Mouse (Mus musculus) heart, postnatal 0 days (tissue): ENCODE measurements around the gene Dennd4c. TPM values are rescaled to one million over a fixed set of nuclear protein-coding genes. Genes with fewer than 3 reads are reported as not detected.
A peak's percentile ranks its signal among the peaks of the same experiment; 100 is the strongest.

Experiments
- ATAC-seq: fragments of 200-750 bp; cut with Nextera tagmentation; 2 replicates; pipeline ENCODE4 v1.8.0; 2017; ENCODE audit warnings: low read depth, moderate number of reproducible peaks, moderate library complexity; ENCODE audit not compliant: insufficient read depth
- DNase-seq: peaks from one replicate; pipeline ENCODE4 v3.0.0-alpha.2; 2016; ENCODE audit warnings: low spot score
- H3K27ac ChIP-seq: fragments of 300-500 bp; sonication (generic); 2 replicates; pipeline ENCODE4 v1.5.1; 2014; ENCODE audit warnings: low read depth, mild to moderate bottlenecking
- H3K27me3 ChIP-seq: fragments of 300-500 bp; sonication (generic); 2 replicates; pipeline ENCODE4 v1.6.1; 2014; ENCODE audit warnings: low read length, mixed read lengths; ENCODE audit not compliant: control insufficient read depth, insufficient read depth
- H3K36me3 ChIP-seq: fragments of 300-500 bp; sonication (generic); replicated peaks from 2 replicates; pipeline ENCODE4 v1.6.1; 2014; ENCODE audit warnings: low read length, mixed read lengths; ENCODE audit not compliant: control insufficient read depth, insufficient read depth
- H3K4me1 ChIP-seq: fragments of 300-500 bp; sonication (generic); 2 replicates; pipeline ENCODE4 v1.6.1; 2014; ENCODE audit warnings: antibody characterized with exemption; ENCODE audit not compliant: control insufficient read depth, insufficient read depth
- H3K4me2 ChIP-seq: fragments of 300-500 bp; sonication (generic); 2 replicates; pipeline ENCODE4 v1.6.1; 2014; ENCODE audit warnings: low read depth, mild to moderate bottlenecking, low read length, moderate library complexity
- H3K4me3 ChIP-seq: fragments of 300-500 bp; sonication (generic); 2 replicates; pipeline ENCODE4 v1.5.1; 2014; ENCODE audit warnings: low read depth, low read length
- H3K9ac ChIP-seq: fragments of 300-500 bp; sonication (generic); replicated peaks from 2 replicates; pipeline ENCODE4 v1.6.1; 2014; ENCODE audit warnings: low read depth, low read length, mixed read lengths
- H3K9me3 ChIP-seq: fragments of 300-500 bp; sonication (generic); replicated peaks from 2 replicates; pipeline ENCODE4 v1.6.1; 2016; ENCODE audit warnings: low read length; ENCODE audit not compliant: control insufficient read depth
- CTCF ChIP-seq: IDR thresholded peaks from 2 replicates; pipeline ENCODE4 v1.5.1; 2016; ENCODE audit warnings: antibody characterized with exemption, control low read depth, low read depth
- EP300 ChIP-seq: IDR thresholded peaks from 2 replicates; pipeline ENCODE4 v1.6.1; 2016; ENCODE audit warnings: antibody characterized with exemption, low read depth
- WGBS: fragments of 180-500 bp; shearing (Covaris S2); extraction: QIAGEN DNeasy Blood & Tissue Kit; methylation state at CpG from one replicate; pipeline ENCODE4 v1.1.7; 2014; 5-methylcytosine and 5-hydroxymethylcytosine counted together
- polyA plus RNA-seq: library from polyadenylated mRNA; unstranded; fragments of >200 nt; fragmentation: Nextera tagmentation; extraction: Ambion mirVana; gene quantifications from 2 replicates; pipeline ENCODE4 v1.2.1, GENCODE M21; 2015
- total RNA-seq: library from RNA; depleted of rRNA; stranded (reverse); fragments of >200 nt; gene quantifications from 2 replicates; pipeline ENCODE4 v1.2.3, GENCODE M21; 2014; ENCODE audit warnings: low replicate concordance; rRNA removed

Dennd4c gene
- total RNA-seq: 19.2 and 28.6 TPM in 2 replicates
- polyA plus RNA-seq: 2.8 and 3.4 TPM in 2 replicates

DNA sequence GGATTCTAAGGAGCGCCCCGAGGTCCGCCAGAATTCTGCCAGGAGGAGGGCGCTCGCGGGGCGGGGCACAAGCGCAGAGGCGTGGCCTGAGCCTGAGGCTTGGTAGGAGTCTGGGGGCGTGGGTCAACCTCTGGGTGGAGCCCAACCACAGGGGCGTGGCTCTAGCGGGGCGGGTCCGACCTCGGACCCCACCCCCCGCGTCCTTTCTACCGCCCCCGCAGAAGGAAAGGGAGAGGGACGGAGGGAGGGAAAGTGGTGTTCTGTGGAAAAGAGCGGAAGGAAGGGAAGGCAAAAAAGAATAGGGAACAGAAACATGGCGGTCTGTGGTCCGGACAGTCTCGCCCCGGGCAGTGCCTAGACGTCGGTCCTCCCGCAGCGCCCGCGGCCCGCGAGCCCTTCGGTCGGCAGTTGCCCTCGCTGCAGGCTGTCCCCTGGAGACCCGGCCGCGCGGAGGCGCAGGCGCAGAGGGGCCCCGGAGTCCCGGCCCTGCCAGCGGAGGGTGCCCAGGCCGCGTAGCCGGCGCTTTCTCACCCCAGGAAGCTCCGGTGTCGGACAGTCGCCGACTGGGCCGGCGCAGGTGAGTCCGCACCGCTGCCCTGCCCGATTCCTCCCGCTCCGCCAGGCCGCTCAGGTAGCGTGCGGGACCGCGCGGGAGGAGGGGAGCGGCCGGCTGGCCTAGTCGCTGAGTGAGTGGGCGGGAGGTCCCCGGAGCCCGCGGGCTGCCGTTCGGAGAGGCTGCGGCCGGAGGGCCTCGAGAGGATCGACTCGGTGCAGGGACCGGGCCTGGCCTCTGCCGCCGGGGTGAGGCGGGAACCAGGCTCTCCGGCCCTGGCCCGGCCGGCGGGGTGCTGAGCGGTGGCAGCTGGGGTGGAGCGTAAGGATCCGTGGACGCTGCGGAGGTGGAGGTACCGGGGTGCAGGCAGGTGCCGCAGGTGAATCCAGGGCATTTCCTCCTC, at the start of gene Dennd4c:
TSS of gene Dennd4c (plus strand) at position 220 of the 956 bp plus-strand sequence.
- Histone ChIP-seq H3K9me3 (no peaks in the 10 kb centered on the region), H3K4me2 (peak within 1 kb of the TSS; percentile 80), H3K27ac (peak within 1 kb of the TSS; percentile 94), H3K4me3 (peak within 1 kb of the TSS; percentile 95), H3K9ac (peak within 1 kb of the TSS; percentile 97), H3K36me3 (no peaks in the 10 kb centered on the region), H3K4me1 (peaks cover 25% of the 10 kb centered on the region), H3K27me3 (no peaks in the 10 kb centered on the region)
- DNase-seq: peak; percentile 95
- ATAC-seq: peak; percentile 99
- 0 out of 2 replicates have a peak, but pooled peaks have one; percentile 27 for TF ChIP-seq EP300
- peak; percentile 36 for TF ChIP-seq CTCF
- under 1% methylated on average over 69 of the region's 95 CpGs for WGBS

DNA sequence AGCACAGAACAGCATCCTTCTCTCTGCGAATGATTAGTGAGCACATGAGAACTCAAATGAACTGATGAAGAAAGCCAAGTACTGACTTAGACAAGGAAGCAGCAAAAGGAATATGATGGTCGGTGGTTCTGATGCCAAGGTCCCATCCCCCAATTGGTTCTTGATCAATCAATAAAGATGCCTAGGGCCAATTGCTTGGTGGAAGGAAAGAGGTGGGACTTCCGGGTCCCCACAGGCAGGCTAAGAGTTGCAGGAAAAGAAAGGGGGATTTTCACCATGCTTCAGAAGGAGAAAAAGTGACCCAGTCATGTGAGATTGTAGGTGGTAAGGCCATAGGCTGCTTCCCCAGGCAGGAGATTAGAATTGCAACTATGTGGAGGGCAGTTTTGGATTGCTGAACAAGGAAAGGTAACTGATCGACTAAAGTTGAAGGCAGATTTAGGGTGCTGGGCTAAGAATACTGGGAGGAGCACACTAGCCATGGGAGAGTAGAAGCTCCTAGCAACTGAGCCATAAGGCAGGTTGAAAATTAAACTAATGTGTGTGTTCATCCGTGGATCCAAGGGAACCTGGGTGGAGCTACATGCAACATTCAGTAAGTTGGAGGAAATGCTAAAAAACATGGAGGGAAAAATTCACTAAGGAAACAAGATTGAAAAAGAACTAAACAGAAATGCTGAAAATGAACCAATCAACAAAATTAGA, 49.0 kb upstream of the Dennd4c start:
- no peaks in the 10 kb centered on the region for H3K27me3 ChIP-seq
- no peaks in the 10 kb centered on the region for H3K9me3 ChIP-seq
- H3K4me2 ChIP-seq: no peak overlapping the region
- ATAC-seq: no peak
- H3K9ac ChIP-seq: no peak overlapping the region
- no peak for TF ChIP-seq CTCF
- no peak for TF ChIP-seq EP300
- H3K4me1 ChIP-seq: no peaks in the 10 kb centered on the region
- no peak overlapping the region for H3K4me3 ChIP-seq
- WGBS: 62% methylated on average over 5 of the region's 5 CpGs
- H3K36me3 ChIP-seq: no peaks in the 10 kb centered on the region
- no peak overlapping the region for H3K27ac ChIP-seq
- DNase-seq: no peak

DNA sequence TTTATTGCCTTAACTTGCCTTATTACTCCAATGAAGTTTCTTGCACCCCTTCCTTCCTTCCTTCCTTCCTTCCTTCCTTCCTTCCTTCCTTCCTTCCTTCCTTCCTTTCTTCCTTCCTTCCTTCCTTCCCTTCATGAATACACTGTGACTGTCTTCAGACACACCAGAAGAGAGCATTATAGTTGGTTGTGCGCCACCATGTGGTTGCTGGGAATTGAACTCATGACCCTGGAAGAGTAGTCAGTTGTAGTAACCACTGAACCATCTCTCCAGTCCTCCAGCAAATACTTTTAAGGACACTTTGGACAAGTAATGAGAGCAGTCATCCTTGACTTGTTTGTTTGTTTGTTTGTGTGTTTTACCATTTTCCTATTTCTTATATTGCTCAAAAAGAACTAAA, 39.6 kb upstream of the Dennd4c start:
- no peak for TF ChIP-seq CTCF
- no peak for TF ChIP-seq EP300
- H3K4me3 ChIP-seq: no peak overlapping the region
- no peaks in the 10 kb centered on the region for H3K9me3 ChIP-seq
- no peak for DNase-seq
- WGBS: 37% methylated on average over 1 of the region's 1 CpGs
- no peaks in the 10 kb centered on the region for H3K4me1 ChIP-seq
- H3K36me3 ChIP-seq: no peaks in the 10 kb centered on the region
- no peak for ATAC-seq
- no peak overlapping the region for H3K27ac ChIP-seq
- H3K27me3 ChIP-seq: no peaks in the 10 kb centered on the region
- H3K9ac ChIP-seq: no peak overlapping the region
- H3K4me2 ChIP-seq: no peak overlapping the region

DNA sequence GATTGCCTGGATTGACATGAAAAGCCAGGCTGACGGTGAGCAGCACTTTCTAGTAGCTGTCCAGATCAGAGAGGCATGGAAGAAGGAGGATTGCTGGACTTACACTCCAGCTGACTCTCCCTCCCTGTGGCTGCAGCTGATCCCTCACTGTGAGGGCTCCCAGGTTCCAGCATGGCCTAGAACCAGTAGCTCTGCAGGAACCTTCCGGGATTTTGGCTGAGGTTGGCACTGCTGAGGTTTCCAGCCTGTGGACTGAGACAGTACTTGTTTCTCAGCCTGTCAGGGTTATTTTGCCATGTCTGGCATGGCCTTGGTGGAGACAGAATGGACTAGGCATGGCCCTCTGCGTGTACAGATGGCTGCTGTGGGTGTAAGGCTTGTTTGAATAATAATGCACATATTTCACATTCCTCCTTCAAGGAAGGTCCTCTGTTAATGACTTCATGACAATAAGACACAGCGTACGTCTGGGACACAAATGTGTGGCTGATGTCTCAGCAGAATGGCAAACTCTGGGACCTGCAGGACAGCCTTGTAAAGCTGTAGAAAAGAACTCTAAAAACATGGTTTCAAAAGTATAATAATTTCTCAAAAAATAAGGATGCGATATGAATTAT, 38.2 kb upstream of the Dennd4c start:
- H3K9ac ChIP-seq: no peak overlapping the region
- no peak overlapping the region for H3K4me3 ChIP-seq
- no peaks in the 10 kb centered on the region for H3K27me3 ChIP-seq
- ATAC-seq (no peak), DNase-seq (no peak)
- no peaks in the 10 kb centered on the region for H3K4me1 ChIP-seq
- no peak overlapping the region for H3K4me2 ChIP-seq
- no peak for TF ChIP-seq CTCF
- no peak for TF ChIP-seq EP300
- 69% methylated on average over 6 of the region's 6 CpGs for WGBS
- no peaks in the 10 kb centered on the region for H3K9me3 ChIP-seq
- no peak overlapping the region for H3K27ac ChIP-seq
- no peaks in the 10 kb centered on the region for H3K36me3 ChIP-seq

DNA sequence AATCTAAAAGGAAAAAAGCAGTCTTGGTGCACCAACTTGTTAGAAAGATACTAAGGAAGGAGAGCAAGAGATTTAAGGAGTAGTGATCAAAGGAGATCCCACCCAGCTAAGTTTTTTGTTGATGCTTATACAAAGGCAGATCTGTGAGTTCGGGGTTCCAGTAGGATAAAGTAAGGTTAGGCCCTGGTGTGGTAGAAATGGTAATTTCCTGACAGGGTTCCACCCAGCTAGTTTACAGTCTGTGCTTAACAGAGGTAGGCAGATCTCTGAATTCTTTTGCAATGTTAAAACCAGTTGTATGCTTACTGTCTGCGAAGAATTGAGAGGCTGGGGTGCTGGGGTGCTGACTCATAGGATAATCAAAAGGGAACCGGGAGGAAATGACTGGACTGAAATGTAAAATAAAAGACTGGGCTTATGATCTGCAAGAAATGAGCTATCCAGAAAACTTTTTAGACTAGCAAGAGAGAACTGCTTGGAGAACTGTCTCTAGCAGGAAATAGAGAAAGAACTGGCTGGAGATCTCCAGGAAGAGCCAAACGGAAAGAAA, 37.6 kb upstream of the Dennd4c start:
- no peaks in the 10 kb centered on the region for H3K4me1 ChIP-seq
- H3K4me3 ChIP-seq: no peak overlapping the region
- H3K9me3 ChIP-seq: no peaks in the 10 kb centered on the region
- ATAC-seq (no peak), DNase-seq (no peak)
- WGBS: 63% methylated on average over 4 of the region's 4 CpGs
- no peaks in the 10 kb centered on the region for H3K36me3 ChIP-seq
- H3K27ac ChIP-seq: peak overlapping the region; percentile 53
- H3K27me3 ChIP-seq: no peaks in the 10 kb centered on the region
- no peak overlapping the region for H3K4me2 ChIP-seq
- no peak for TF ChIP-seq EP300
- no peak for TF ChIP-seq CTCF
- H3K9ac ChIP-seq: no peak overlapping the region
